Mouse (Mus musculus) embryo, embryonic 10.5 days (tissue): Measurements from ENCODE around the gene Gatc.
"Not testable (repeated sequence)": the region's sequence is repeated elsewhere in the genome, so short reads cannot be mapped to it uniquely, and the experiment has no call there.

Source experiments
- DNase-seq: peaks from one replicate; pipeline ENCODE4 v3.0.0-alpha.2; 2015; ENCODE audit warnings: low spot score

The Gatc gene

DNA sequence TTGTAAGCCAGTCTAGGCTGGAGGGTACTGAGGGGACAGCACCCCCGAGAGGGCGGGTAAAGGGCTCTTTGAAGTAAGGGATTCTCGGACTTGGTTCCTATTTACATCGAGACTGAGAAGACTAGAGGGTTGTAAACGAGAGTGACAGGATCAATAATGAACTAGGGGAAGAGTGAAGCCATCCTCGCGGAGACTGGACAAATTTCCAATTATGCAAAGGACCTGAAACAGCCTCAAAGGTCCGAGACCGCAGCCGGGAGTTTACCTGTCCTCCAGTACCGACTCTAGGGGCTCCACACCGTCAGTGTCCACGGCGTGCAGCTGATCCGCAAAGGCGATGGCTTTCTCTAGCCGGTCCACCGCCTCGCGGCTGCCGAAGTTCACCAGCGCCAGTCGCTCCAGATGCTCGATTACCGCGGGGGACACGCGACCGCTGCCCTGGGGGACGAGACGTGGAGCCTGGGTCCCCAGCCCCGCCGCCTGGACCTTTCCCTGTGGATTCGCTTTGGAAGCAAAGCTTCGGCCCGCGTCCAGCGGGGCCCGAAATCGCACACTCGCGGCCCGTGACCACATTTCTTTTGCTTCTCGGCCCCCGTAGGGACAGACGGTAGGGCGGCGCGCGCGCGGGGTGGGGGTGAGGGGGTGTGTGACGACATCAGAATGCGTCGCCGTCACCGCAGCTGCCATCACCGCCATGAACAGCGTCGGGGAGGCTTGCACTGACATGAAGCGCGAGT lies at the start of gene Gatc, which contains the start of gene Triap1:
Gatc (minus strand) TSS at position 602 of the 737 bp plus-strand sequence.
Triap1 (plus strand) TSS at position 649 of the 737 bp plus-strand sequence.
- peak; percentile 93 for DNase-seq

DNA sequence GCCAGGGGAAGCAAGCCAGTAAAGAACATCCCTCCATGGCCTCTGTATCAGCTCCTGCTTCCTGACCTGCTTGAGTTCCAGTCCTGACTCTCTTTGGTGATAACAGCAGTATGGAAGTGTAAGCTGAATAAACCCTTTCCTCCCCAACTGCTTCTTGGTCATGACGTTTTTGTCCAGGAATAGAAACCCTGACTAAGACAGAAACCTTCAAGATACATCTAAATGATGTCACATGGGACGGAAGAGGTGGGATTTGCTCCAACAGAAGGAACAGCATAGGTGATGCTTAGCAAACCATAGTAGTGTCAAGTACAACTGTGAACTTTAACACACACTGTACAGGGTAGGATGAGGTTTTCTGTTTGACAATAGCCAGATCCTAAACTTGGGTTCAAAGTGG lies 37.9 kb upstream of the Gatc start:
- DNase-seq, result not testable (repeated sequence)

DNA sequence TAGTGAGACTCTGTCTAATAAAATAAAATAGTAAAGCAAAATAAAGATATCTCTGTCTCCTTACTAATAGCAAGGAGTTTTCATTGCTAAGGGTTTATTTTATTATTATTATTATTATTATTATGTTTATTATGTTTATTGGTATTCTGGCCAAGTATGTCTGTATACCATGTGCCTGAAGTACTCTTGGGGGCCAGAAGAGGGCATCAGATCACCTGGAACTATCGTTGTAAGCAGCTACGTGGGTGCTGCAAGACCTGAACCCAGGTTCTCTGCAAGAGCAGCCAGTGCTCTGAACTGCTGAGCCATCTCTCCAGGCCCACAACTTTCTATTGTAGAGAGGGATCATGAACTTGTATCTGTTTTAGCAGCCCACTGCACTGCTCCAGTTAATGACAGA lies 34.5 kb upstream of the Gatc start:
- DNase-seq, result no peak

DNA sequence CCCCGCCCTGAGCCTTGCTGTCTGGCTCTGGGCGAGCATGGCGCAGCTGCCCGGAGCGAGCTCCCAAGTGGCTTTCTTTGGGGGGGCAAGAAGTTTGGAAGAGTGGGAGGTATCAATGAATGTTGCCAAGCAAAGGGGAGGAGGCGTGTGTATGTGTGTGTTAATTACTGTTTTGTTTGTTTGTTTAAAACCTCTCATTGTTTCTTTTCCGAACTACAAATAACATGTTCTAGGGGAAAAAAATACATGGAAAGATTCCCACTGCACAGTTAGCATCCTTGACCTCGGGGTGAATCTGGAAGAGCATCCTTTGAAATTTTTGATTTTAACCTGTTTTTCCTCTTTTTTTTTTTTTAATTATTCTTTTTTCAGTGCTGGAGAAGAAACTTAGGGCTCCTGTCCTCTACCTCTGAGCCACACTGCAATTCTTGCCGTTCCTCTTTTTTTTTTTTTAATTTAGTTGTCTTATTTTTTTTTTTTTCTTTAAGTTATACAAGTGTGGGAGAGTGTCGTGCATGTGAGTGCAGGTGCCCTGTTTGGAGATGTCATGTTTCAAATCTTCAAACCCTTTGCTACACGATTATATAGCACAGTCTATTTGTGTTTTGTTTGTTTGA lies 33.3 kb upstream of the Gatc start:
- DNase-seq, result no peak

DNA sequence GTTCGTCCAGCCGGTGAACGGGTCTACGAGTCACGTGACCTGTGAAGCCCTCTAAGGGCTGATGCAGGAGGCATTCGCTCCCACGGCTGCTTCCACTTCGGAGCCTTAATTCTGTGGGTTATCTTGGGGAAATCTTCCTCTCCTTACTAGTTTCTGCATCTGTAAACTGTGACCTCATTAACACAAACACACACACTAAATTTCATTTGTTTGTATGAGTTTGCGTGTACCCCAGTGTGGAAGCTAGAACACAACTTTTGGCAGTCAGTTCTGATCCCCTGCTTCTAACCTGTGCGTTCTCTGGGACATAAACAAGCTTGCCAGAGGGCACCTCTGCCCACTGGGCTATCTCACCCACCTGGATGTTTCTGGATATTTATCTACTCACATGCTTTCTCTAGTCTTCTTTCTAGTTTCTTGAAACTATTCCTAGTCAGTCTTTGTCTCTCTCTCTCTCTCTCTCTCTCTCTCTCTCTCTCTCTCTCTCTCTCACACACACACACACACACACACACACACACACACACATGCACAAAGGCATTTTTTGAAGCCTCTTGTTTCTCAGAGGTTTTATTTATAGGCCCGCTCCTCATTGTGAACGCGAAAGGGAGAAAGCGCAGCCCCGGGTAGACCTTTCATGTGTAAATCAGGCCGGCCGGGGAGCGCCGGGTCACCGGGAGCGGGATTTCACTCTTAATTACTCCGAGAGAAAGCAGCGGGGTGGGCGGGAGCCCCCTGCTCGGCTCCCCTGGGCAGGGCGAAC lies 32.6 kb upstream of the Gatc start:
- peak; percentile 91 for DNase-seq

DNA sequence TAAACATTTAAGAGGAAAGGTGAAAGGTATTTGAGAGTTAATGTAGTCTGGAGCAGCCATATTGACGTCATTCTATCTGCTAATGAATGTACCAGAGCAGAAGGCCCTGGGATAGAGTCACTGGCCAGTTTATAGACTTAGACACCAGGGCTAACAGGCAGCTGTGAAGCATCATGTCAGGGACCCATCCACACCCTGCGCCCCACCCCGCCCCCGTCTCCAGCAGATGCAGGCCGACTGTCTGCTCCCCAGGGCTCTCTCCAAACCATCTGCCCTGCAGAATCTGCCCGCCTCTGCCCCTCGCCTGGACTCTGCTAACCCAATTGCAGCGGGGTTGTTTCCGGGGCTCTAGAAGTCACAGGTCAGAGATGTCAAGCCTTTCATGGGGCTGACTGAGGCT lies 30.8 kb upstream of the Gatc start:
- DNase-seq, result peak; percentile 50

DNA sequence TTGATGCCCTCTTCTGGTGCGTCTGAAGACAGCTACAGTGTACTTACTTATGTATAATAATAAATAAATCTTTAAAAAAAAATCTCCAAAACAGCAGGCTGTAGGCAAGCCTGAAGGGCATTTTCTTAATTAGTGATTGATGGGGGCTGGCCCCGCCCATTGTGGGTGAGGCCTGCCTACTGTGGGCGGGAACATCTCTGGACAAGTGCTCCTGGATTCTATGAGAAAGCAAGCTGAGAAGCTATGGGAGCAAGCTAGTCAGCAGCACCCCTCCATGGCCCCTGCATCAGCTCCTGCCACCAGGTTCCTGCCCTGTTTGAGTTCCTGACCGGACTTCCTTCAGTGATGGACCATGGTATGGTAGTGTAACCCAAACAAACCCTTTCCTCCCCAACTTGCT lies 23.8 kb upstream of the Gatc start:
- no peak for DNase-seq

DNA sequence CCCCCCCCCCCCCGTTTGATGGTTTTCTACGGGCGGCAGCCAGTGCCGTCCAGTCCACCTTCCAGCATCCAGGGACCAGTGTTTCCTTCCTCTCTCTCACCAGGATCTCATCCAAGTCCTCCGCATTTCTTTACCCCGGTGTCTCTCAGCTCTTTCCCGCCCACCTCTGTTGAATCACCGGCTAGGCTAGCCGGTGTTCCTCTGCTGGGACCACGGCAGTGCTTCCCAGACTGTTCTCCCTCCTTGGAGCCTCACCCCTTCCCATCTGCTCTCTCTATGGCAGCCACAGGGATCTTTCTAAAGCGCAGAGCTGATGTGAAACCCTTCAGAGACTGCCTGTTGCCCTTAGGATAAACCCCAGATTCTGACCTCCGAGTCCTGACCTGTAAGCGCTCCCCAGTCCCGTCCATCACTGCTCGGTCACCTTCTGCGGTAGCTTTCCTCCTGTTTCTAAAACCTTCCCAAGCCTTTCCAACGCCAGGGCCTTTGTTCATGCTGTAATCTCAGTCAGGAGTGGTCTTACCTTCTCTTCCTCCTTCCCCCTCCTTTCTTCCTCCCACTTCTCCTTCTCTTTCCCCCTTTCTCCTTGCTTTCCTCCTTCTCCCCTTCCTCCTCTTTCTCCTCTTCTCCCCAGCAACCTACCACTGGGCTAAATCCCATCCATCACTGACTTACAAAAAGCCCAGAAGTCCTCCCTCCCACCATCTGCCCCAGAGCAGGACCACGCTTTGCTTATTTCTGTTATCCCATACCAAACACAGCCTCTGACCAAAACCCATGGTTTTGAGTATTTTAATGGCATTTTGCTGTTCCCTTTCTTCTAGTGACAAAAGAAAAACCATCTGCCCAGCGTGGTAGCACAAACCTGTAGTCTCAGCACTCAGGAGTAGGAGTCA lies 22.1 kb upstream of the Gatc start:
- peak; percentile 59 for DNase-seq

DNA sequence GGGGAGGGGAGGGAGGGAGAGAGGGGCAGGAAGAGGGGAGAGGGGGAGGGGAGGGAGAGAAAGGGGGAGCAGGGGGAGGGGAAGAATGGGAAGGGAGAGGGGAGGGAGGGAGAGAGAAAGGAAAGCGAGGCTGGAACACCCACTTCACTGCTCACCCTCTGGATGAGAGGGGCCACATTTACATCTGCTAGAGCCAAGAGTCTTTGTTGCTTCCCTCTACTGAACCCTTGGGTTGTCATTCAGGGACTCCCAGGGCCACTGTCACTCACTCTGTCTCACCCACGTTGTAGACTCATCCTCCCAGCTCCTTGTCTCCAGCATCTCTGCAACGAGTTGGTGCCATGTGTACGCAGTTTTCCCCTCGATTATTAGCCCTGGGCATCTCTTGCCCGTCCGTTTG lies 21.2 kb upstream of the Gatc start:
- no peak for DNase-seq

DNA sequence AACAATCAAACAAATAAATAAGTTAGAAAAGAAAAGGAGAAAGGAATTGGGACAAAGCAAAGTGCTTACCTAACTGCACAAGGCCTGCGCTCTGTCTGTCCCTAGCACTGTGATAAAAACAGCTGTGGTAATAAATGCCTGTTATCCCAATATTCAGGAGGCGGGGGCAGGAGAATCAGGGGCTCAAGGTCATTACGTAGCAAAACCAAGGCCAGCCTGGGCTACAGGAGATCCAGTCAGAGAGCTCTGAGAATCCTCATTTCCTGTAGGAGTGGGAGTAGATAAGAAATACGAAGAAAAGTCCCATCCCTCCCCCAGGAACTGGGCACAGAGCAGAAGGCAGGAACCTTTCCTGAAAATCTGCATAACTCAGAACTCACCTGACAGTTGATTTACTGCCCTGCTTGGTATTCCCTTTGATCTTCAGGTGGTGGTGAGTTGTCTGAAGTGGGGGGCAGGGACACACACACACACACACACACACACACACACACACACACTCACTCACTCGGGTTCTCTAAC lies 18.9 kb upstream of the Gatc start:
- no peak for DNase-seq

DNA sequence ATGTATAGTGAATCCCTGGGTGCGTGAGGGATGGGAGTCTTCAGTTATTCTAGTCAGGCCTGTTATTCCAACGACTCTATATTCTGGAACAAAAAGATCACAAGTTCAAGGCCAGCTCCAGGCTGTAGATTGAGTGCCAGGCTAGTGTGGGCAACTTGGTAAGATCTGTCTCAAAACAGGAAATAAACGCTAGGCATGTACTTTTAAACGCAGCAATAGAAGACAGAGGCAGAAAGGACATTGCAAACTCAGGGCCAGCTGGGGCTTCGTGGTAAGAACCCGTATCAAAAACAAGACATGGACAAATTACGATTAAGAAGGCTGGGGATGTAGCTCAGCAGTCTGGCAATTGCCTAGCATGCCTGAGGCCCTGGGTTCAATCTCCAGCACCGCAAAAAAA lies 18.5 kb upstream of the Gatc start:
- DNase-seq, result no peak

DNA sequence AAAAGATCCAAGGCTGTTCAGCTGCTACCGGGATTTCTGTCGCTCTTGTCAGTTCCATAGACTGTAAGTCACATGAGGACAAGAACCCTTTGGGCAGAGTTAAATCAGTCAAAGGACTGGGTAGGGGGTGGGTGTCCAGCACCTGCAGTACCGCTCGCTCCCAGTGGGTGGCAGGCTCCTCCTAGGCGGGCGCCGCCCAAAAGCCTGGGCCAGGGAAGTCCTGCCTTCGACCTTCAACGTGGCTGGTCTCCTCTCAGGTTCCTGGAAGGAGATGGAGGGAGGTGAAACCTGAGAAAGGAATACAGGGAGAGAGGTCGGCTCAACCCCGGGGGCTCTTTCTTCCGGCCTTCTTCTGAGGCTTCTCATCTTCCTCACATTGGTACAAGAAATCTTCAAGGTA lies 17.9 kb upstream of the Gatc start:
- DNase-seq, result peak; percentile 91

DNA sequence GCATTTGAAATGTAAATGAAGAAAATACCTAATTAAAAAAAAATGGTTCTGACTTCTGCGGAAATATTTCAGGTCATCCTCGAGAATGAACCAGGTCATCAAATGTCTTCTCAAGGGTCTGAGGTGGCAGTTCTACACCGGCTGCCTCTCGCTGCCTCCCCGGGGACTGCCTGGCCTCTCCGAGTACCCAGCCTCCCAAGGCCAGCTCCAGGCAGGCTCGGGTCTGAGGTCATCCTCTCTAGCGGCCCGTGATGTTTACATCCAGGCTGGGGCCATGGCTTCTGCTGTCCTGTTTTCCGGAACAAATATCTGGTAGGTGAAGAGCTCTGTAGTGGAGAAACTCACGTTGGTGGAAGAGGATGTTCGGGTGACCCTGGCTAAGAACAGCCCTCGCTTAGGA lies 14.1 kb upstream of the Gatc start:
- no peak for DNase-seq

DNA sequence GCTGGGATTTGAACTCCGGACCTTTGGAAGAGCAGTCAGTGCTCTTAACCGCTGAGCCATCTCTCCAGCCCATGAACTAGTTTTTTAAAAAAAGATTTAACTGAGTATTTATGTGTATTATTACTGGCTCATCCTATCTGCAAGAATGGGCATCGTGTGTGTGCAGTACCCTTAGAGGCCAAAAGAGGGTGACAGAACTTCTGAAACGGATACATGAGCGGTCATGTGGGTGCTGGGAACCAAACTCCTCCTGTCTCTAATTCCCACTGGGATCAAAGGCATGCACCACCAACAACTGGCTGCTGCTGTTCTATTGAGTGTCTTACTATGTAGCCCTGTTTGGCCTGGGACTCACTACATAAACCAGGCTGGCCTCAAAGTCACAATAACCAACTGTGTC lies 10.4 kb upstream of the Gatc start:
- no peak for DNase-seq

DNA sequence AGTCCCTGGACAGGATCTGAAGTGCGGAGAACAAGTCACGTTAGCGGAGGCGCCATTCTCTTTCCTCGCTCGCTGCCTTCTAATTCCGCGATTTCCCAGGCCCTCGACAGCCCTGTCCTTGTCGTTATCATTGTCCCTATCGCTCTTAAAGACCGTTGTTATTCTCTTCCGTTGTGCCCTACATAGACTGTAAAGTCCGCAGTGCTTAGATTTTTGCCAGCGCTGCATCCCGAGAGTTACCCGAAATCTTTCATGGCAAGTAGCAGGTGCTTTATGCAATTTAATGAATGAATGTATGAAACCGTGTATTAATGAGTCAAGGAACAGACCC lies 8.2 kb upstream of the Gatc start:
- no peak for DNase-seq

DNA sequence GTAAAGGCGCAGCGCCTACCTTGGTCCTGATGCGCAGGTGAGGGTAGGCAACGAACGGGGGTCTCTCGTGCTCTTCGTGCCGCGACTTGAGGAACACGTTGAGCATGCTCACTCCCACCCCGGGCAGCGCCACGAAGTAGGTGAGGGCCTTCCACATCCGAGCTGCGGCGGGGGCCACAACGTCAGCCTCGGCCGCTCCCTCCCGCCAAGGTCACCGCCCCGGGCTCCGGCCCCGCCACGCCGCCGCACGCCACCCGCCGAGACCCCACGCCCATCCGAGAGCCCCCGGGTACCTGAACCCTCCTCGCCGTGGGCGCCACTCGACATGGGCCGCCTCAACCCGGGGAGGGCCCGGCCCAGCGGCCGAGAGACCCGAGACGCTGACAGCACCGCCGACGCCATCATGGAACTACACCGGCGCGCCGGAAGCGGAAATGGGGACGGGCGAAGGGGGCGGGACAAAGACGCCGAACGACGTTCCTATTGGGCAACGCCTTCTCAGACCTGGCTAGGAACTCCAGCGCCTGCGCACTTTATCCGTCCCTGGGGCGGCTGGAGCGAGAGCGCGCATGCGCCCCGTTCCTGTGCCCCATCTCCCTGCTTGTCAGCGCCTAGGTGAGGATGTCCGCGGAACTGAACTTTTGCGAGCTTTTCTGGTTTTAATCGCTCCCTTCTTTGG lies 7.7 kb upstream of the Gatc start, which contains the start of gene Cox6a1:
Cox6a1 (minus strand) TSS at position 436 of the 679 bp plus-strand sequence.
- DNase-seq, result peak; percentile 100

DNA sequence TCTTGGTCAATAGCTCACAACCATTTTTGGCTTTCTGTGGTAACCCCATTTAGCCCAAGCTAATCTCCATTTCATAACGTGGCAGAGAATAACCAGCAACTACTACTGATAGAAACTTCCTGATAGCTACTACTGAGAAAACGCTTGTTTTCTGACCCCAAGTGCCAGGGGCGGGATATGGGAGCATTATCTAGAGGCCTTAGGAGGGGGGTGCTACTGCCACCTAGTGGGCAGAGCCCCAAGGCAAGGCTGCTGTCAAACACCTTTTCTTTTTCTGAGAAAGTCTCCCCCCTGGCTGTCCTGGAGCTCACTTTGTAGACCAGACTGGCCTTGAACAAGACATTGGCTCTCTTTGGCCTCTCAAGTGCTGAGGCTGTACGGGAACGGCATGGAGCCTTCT lies 6.6 kb upstream of the Gatc start:
- peak; percentile 92 for DNase-seq

DNA sequence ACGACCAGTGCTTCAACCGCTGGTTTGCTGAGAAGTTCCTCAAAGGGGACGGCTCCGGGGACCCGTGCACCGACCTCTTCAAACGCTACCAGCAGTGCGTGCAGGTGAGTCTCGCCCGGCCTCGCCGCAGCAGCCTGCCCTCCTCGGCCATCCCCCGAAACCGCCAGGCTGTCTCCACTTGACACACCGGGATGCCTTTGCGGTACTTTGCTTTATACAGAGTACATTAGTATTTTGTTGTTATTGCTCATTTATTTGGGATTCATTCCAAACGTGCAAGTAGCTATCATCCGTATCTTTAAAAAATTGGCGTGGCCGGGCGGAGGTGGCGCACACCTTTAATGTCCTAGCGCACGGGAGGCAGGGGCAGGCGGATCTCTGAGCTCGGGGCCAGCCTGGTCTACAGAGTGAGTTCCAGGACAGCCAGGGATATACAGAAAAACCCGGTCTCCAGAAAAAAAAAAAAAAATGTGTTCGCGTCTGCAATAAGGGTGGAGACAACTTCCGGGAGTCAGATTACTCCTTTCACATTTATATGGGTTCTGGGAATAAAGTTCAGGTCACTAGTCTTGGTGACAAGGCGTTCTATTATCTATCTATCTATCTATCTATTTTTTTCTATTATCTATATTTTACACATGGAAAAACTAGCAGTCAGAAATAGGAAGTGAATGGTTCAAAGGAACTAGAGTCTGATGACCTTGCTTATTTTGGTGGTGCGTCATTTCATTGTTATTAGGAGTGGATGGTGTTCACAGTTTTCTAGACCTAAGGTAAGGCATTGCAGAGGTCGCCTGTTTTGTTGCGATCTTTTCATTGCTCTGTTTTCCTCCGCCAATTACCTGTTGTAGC lies 562 bp upstream of the Gatc start:
- DNase-seq, result no peak

DNA sequence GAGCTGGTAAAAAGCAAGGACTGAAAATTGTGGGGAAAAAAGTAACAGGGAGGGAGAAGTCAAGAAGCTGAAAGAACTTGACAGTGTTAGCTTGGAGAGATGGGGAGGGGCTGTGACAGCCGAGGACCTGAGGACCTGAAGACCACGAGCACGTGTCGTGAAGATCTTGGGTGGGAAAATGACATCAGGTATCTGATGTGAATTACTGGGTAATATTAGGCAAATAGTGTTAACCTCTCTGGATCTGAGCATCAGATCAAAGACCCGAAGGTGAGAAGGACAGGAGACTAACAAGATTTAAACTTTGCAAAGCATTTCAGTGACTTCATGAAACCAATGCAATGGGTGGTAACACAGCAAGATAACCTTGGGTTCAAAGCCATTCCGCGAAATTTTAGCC lies 971 bp downstream of the Gatc start:
- no peak for DNase-seq

DNA sequence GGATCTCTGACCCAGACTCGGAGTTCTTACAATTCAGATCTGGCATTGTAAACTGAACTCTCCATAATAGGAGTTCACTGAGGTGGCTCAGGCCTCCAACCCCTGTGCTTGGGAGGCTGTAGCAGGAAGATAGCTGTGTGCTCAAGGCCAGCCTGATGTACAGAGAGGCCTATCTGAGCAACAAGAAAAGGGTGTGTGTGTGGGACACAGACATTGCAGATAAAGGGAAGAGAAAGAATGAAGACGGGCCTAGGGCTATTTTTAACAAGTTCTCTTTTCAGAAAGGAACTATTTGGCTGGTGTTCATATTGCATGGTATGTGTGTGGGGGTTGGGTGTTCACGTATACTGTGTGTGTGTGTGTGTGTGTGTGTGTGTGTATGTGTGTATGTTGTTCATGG lies 7.4 kb downstream of the Gatc start:
- no peak for DNase-seq
